Mouse (Mus musculus): ENCODE measurements at regions not wholly inside any gene's neighbourhood (a gene's known extent, or its start where the extent isn't known, plus 50 kb on each side); places are given as distances from the start of the nearest gene placed in this dataset.

DNA sequence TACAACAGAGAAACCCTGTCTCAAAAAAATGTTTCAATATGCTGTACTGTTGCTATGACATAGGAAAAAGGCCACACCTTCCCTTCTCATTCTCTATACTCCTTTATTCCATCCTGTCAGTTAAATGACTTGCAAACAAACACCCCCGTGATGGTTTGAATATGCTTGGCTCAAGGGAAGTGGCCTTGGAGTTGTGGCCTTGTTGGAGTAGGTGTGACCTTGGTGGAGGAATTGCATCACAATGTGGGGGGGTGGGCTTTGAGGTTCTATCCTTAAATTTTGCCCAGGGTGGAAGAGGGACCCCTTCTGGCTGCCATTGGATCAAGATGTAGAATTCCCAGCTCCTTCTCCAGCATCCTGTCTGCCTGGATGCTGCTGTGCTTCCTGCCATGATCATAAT lies 318.5 kb downstream of the Chl1 start:
- no peak for TF ChIP-seq ZC3H11A (IDR thresholded peaks at IDR 0.05; ENCODE audit: borderline replicate concordance, low read depth, low read length)
- no peak for TF ChIP-seq MAFK (IDR thresholded peaks at IDR 0.05; ENCODE audit: insufficient read depth, low read depth, low read length)
- no peak for TF ChIP-seq HCFC1 (IDR thresholded peaks at IDR 0.05; ENCODE audit: borderline replicate concordance, insufficient read depth, low read length)

Data from ES-E14 (cell line).